Mouse (Mus musculus): ENCODE results near the gene Snd1. TPM values are rescaled to one million over a fixed set of nuclear protein-coding genes. Genes with fewer than 3 reads are reported as not detected.

Gene Snd1
- total RNA-seq, 2 experiments from 2014 or later: 113 to 115 TPM

DNA sequence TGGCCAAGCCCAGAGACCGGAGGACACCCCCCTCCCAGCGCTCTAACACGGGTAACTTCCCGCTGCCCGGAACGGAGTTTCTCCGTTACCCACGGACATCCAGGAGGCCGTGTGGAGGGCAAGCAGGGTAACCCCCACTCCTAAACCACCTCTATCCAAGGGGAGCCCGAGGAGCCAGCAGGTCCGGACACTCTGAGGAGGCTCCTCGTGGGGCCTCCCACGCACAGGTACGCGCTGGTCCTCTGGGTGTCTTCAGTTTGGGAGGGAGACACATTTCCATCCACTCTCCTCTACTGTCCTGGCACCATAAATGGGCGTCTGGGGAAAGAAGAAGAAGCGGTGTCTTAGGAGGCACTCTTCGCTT lies 506.6 kb downstream of the Snd1 start:
- peak in 1 of 2 experiments; percentile 43 for DNase-seq (ENCODE audit: extremely low spot score in 1 of 2, low spot score in 1 of 2)

DNA sequence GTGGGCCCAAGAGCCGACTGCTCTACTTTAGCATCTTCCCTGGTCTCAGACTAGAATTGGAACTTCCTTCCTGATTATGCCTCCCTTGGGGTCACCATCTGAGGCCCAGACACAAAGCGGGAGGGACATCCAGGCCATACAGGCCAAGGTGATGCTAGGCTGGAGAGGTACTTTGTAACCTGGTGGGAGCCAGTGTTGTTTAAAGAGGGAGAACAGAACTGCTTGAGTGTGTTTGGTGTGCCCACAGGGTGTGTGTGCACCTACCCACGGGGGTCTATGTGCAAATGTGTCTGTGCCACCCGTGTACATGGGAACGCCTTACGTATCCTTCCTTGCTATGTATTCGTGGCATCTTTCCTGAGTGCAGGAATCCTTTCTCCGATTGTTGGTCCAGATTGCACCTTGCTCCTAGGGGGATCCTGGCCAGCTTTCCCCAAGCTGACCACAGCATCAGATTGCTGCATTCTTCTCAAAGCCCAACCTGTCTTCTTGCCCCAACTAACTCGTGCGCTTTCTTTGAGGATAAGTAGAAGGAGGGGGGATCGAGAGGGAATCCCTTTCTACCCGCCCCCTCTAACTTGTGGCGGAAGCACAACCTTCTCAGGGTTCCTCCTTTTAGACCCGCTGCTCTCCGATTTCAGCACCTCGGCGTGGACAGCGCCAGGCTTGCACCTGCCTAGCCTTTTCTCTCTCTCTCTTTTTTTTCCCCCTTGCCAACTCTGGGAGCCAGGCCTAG lies 507.2 kb downstream of the Snd1 start:
- DNase-seq (ENCODE audit: extremely low spot score in 1 of 2, low spot score in 1 of 2): peak in 1 of 2 experiments; percentile 32

DNA sequence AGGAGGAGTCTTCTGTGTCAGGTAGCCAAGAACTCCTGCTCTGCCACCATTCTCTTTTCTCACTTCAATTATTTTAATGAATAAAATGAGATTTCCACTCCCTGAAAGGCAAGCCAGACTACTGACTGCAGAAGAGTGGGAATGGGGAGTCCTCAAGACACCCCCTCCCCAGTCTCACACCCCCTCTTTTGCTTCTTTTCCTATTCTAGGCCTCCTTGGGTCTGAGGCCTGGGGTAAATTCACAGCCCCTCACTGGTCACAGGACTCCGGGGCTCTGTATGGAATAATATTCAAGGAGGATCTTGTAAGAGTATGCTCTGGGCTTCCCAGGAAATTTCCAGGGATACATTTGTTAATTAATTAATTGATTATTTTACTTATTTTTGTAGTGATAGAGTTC lies 507.9 kb downstream of the Snd1 start:
- DNase-seq (ENCODE audit: extremely low spot score in 1 of 2, low spot score in 1 of 2): no peak

Other genes with a start within 250 kb of the Snd1 start
- 10 to 100 TPM; 20.9 to 24.2 TPM for gene Zfp800, start 77.1 kb upstream of the Snd1 start, total RNA-seq (2021)
- 100 to 1,000 TPM; 327 to 334 TPM for gene Arf5, start 51.6 kb upstream of the Snd1 start, total RNA-seq (2021)
- gene Fscn3, start 47.4 kb upstream of the Snd1 start, total RNA-seq (2021): not detected
- gene Gcc1, start 46.7 kb upstream of the Snd1 start, total RNA-seq (2021): 10 to 100 TPM; 15.4 to 20.6 TPM
- gene Pax4, start 25.8 kb upstream of the Snd1 start, total RNA-seq (2021): not detected

All from layer of hippocampus, postnatal 25 days (tissue).